Mouse (Mus musculus) layer of hippocampus, adult 11-12 months (tissue): ENCODE results near the gene Kifc5b.
"Not testable (repeated sequence)": the region's sequence is repeated elsewhere in the genome, so short reads cannot be mapped to it uniquely, and the experiment has no call there.

ENCODE experiments used
- DNase-seq: peaks from one replicate; pipeline ENCODE4 v3.0.0; 2022; ENCODE audit warnings: low spot score

The Kifc5b gene

DNA sequence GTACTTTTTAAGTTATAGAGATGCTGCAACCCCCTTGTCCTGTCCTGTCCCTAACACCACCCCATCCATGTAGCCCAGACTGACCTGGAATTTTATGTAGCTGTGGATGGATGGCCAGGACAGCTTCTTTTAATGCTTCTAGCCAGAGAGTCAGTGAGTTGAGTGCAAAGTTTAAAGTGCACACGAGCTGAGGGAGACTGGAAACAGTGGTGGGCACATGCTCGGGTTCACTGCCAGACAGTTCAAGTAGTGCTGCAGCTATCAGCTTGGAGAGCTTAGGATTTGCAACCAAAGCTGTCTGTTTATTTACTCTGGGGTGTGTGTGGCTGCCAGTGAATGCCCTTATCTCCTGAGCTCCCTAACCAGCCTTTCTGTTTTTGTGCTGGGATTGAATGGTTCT, 2.6 kb downstream of the Kifc5b start:
- DNase-seq, result not testable (repeated sequence)

DNA sequence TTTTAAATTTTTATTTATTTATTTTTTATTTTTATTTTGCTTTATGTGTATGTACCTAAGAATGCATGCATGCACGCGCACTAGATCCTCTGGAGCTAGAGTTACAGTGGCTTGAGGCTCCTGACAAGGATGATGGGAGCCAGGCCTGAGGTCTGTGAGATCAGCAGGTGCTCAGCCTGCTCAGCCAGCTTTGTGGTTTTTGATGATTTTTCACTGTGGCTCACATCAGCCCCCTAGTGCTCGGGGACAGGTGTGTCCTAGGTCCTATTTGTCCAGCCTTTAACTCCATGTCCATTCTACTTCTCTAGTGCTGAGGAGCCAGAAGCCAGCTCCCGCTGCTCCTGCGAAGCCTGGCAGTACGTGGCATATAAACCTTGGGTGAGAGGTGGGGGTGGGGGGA, 5.5 kb downstream of the Kifc5b start:
- DNase-seq, result not testable (repeated sequence)

DNA sequence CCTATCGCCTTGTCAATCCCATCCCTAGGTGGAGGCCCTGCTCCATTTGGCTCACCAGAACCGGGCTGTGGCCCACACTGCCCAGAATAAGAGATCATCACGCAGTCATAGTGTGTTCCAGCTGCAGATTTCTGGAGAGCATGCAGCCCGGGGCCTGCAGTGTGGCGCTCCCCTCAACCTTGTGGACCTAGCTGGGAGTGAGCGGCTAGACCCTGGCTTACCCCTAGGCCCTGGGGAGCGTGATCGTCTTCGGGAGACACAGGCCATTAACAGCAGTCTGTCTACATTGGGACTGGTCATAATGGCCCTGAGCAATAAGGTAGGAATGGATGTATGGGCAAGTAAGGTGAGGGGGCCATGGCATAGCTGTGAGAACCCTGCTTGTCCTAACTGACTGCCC, 8.5 kb downstream of the Kifc5b start:
- DNase-seq, result not testable (repeated sequence)

DNA sequence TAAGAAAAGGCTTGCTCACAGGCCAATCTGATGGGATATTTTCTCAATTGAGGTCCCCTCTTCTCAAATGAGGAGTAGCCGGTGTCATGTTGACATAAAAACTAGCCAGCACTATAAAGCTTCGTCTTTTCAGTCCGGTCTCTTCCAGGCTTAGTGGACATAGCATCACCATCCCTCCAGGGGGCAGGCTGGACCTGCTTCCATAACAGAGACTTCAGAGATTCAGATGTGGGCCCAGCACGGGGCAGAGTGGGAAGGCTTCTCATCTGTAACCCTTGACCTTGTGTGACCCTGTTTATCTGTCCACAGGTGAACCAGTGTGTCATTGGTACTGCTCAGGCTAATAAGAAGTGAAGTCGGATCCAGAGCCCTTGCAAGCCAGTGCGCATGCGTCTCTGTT, 14.9 kb downstream of the Kifc5b start:
- DNase-seq, result not testable (repeated sequence)

DNA sequence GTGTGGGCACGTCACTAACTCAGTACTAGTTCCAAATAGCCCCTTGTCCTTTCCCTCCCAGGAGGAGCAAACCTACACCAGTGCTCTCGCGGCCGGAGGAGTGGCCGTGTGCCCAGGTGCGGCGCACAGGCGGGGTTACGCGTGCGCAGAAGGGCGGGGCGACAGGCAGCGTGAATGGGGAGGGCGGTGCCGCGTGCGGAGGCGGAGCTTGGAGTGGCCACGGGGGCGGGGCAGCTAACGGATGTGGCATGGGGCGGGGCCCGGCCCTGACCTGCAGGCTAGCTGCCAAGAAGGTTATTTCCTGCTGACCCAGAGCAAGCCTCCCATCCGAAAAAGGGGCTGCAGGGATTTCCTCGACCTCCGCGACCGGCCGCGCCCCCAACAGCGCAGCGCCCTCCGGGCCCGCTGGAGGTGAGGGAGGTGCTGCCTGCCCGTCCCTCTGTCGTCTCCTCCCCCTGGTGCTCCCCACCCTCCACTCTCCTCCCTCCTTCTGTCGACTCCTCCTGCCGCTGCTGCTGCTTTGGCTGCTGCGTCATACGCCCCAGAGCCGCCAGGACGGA, 16.0 kb downstream of the Kifc5b start, which contains the start of gene Phf1:
TSS of gene Phf1 (plus strand) at position 214 of the 560 bp plus-strand sequence.
- DNase-seq, result peak; percentile 97

DNA sequence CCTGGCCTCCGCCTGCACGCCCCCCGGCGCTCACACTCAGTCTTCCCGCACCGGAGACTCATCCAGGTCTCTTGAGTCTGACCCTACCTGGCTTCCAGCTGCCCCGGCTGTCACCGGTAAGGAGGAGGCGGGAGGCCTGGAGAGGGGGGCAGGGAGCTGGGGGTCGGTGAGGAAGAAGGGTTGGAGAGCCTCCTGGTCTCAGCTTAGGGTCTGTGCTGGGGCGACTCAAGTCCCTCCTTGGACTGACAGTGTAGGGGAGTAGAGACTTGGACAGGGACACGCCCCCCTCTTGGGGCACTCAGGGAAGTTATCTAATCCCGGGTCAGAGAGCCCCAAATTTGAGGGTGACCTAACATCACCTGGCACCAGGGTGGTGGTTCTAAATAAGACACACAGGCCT, 16.5 kb downstream of the Kifc5b start:
- DNase-seq, result no peak

DNA sequence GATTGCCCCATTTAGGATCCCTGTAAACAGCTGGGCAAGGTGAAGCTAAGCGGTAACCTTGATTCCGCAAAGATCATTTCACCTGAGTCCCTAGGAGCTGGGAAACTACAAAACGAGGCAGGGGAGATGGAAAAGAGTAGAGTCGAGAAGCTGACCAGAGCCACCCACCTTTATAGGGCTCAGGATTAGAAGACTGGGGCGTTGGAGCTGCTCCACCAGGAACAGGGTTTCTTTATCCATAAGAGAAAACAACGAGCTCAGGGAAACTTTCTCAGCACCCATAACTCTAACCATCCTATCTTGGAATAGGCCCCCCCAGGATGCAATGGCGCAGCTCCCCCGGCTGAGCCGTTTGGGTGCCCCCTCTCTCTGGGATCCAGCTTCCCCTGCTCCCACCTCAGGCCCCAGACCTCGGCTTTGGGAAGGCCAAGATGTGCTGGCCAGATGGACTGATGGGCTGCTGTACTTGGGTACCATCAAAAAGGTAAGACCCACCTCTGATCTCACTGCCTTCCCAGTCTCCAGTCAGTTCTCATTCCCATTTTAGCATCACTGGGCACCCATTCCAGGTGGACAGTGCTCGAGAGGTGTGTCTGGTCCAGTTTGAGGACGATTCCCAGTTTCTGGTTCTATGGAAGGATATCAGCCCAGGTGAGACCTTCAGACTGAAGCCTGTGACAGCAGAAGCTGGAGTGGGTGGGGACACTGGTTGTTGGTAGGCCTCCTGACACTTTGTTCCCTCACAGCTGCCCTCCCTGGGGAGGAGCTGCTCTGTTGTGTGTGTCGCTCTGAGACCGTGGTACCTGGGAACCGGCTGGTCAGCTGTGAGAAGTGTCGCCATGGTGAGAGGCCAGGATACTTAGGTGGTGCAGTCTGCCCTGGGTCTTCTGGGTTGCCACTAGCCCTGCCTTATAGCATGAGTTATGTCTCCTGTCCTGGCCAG, 17.3 kb downstream of the Kifc5b start:
- DNase-seq, result no peak

DNA sequence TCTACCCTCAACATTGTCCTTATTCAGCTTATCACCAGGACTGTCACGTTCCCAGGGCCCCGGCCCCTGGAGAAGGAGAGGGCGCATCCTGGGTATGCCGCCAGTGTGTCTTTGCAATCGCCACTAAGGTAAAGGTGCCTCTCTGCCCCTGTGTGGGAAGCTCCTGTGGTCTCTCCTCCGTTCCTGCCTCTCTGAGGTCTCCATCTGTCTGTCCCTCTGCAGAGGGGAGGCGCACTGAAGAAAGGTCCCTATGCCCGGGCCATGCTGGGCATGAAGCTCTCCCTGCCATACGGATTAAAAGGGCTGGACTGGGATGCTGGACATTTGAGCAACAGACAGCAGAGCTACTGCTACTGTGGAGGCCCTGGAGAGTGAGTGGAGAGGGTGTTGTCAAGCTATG, 18.1 kb downstream of the Kifc5b start:
- no peak for DNase-seq

DNA sequence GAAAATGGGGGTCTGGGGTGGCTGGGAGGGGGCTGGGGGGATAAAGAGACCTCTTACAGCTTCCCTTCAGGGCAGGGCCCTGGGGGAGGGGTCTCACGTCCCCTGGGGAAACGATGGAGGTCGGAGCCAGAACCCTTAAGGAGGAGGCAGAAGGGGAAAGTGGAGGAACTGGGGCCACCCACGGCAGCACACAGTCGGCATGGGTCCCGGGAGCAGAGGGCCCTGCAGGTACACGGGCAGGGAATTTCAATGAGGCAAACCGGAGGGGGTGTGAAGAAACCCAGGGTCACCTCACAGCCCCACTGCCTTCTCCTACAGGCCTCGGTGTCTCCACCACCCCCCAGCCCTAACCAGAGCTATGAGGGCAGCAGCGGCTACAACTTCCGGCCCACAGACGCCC, 19.6 kb downstream of the Kifc5b start:
- DNase-seq, result no peak

DNA sequence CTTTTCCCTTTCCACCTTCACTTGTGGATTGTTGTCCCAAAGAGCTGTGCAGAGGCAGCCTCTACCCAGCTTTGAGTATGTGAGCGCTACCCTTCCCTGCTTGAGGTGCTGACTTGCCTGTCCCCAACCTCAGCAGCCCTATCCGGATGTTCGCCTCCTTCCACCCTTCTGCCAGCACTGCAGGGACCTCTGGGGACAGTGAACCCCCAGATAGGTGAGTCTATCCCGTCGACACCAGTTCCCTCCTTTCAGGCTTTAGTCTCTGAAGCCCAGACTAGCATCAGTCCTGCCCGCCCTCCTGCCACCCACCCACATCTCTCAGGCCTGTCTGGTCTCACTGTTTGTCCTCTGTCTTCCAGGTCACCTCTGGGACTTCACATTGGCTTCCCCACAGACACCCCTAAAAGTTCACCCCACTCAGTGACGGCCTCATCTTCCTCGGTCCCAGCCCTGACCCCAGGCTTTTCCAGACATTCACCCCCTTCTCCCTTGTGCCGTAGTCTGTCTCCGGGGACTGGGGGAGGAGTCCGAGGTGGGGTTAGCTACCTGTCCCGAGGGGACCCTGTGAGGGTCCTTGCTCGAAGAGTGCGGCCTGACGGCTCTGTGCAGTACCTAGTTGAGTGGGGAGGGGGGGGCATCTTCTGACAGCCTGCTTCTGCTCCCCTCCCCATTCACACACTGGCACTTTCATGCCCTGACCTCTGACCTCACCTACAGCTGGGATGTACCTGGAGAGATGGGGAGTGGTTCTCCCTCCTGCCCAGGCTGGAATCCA, 20.2 kb downstream of the Kifc5b start:
- DNase-seq, result no peak

DNA sequence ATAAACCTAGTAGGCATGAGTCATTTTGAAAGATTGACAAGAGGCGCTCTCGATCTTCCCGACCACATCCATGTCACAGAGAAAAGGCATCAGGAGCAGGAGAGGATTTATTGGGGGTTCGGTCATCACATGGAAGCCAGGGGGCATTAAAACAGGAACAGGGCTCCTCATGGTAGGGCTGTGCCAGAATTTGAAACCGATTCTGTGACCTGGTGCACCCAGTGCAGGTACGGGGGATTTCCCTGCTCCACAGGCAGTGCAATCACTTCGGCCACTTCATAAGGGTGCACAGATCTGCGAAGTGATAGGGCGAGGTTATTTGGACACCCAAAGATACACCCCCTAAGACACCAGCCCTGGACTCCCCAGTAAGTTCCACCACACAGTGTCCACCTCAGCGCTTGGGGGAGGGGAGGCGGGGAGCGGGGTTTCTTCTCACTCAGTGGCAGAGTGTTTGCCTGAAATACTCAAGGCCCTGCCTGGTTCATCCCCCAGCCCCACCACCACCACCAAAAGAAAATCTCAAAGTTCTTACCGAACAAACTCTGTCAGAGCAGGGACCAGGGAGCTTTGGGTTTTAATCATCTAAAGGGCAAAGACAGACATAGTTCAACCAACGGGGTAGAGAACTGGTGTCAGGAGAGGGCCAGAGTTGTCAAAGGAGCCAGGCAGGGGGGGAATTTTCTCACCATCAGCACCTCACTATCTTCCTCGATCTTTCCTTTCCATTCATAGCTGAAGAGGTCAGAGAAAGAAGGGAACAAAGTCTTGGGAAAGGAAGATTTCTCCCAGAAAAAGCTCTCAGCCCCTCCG, 21.2 kb downstream of the Kifc5b start:
- no peak for DNase-seq

DNA sequence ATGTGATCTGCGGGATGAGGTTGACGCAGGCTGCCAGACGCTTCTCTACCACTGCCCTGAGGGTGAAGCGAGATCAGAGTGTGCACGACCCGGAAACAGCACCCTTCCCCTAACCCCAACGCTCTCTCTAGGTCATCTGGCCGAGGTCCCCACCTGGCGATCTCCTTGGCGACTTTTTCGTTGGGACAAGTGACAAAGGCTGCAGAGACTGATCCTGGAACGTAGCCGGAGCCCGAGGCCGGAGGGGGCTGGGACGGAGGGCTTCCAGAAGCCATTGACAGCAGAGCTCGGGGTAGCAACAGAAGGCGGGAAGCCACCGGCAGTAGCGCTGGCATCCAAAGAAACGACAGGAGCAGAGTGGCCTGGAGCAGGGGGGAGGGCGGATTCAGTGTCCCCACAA, 21.8 kb downstream of the Kifc5b start:
- no peak for DNase-seq

DNA sequence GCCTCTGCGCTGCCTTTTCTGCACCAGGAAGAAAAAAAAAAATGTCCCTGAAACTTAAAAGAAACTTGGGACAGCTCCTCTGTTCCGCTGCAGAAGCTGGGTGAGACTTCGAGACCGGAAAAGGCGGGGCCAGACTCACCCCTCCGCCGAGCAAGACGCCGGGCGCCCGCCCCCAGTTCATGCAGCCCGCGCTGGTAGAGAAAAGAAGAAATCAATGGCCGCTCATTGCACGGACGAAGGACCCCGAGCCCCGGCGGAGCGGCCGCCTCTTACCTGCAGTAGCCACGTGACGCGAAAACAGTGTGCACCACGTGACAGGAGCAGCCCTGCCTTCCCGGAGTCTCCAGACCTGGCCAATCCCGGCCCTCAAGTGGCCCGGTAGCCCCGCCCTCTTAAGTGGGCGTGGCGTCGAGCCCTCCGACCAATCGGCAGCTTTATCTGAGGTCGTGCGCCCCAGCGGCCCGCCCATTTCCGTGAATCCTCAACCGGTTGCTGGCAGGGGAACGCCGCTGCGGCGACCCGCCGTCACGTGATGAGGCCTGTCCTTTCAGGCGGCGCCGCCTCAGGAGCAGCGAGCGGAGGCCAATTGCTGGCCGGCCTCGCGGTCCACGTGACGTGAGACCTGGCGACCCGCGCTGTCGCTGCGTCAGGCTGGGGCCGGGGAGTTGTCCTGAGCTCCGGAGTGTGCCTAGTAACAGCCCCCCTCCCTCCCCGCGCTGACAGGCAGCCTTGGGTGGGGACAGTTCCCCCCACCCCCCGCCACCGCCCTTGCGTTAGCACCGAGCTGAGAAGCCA, 22.5 kb downstream of the Kifc5b start, which contains the start of gene Cuta:
TSS of gene Cuta (minus strand) at position 392 of the 795 bp plus-strand sequence.
- DNase-seq, result peak; percentile 100

DNA sequence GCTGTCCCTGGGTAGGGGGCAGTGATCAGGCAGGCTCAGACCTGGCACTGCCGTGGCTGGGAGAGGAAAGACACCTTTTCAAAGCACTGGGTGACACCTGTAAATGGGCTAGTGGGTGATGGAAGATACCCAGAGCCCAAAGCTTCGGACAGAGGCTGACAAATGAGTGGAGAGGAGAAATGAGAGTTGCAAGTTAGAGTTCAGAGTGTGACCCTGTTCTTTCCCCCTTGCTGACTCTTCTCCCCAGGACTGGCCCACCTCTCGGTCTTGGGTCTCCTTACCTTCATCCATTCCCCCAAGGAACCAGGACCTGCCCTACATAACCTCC, 23.0 kb downstream of the Kifc5b start:
- DNase-seq, result no peak

DNA sequence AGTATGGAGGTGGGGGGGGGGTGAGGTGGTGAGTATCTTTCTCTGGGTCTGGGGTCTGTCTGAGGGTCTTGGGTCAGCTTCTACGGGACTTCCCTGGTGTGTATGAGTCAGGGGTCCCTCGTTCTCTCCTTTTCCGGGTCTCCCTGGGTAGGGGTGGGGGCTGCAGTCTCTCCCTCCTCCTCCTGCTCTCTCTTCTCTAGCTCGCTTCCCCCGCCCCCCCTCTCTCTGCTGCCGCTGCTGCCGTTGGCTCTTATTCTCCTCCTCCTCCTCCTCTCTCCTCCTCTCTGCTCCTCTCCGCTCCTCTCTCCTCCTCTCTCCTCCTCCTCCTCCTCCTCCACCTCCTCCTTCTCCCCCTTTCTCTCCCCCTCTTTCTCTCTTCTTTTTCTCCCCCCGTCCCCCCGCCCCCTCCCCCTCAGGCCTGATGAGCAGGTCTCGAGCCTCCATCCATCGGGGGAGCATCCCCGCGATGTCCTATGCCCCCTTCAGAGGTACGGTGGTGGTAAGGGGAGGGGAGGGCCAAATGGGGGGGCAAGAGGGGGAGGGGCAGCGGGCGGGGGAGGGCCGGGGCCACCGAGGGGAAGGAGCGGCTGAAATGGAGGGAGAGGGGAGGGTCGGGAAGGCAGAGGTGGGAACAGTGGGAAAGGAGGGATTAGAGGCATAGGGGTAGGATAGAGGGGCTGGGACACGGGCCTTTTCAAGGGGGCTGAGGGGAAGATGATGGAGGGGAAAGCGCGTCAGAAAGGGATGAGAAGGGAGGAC, 24.3 kb downstream of the Kifc5b start, which contains the start of gene Syngap1:
TSS of gene Syngap1 (plus strand) at position 223 of the 759 bp plus-strand sequence.
- DNase-seq, result no peak

DNA sequence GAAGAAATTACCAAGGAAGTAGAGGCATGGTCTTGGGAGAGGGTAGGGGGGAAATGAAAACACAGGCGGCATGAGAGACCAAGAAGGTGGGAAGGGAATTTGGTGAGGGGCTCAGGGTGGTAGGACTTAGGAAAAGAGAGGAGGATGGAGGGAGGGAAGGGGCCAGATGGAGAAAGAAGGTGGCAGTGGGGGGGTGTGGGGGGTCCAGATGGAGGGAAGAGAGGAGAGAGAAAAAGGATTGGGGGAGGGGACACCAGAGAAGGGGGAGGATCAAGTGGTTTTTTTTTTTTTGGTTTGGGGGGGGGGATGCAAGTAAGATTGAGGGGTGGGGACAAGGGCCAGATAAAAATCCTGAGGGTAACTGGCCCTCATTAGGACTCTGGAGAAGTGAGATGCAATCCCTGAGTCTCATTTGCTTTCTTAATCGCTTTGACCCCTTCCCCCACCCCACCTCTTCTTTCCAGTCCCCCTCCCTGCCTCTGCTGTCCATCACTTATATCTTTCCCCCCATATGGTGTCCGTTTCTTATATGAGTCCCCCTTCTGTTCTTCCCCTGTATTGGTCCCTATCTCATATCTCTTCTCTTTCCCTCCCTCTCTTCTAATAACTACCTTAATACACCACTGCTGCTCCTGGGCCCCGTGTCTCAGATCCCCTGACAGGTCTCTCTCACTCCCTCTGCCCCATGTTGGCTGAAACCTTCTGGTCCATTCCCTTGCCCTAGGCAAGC, 25.1 kb downstream of the Kifc5b start:
- DNase-seq, result no peak

DNA sequence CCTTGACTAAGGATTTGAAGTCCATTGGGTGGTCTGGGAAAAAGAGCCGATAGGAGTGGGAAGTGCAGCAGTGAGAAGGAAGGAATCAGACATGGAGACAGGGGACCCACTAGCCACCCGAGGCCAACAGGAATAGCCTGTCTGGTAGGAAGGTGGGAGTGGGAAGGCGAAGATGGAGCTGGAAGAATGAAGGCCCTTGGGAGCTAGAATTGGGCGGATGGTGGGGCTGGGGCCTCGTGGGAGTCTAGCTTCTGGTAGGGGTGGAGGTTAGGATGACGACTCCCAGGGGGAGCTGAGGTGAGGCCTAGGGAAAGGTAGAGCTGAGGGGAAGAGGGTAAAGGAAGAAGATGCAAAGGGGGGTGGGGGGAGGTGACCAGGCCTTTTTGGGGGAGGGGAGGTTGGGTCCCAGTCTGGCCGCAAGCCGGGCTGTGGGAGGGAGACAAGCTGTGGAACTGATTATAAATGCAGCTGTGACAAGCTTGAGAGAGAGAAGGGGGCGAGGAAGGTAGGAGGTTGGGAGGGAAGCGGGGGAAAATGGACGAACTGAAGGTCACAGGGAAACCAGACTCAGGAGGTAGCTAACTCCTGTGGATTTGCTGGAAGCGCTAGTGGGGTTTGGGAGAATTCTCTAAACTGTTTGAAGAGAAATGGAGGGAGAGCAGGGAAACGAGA, 29.1 kb downstream of the Kifc5b start:
- DNase-seq, result no peak

DNA sequence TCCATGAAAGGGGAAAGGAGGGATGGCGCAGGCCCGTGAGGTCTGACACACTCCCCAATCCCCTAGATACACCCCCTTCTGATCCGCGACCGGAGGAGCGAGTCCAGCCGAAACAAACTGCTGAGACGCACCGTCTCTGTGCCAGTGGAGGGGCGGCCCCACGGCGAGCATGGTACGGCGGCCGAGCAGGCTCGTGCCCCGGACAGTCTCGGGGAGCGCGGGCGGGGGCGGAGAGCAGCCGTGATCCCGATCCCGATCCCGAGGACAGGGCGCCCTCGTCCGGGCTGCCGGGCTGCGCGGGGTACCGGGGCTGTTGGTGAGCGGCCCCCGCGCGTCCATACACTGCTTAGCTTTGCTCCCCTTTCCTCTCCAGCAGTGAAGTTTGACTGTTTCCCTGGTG, 29.7 kb downstream of the Kifc5b start:
- DNase-seq, result peak; percentile 72
